Mouse (Mus musculus): ENCODE data around the gene Spire2. TPM values are rescaled to one million over a fixed set of nuclear protein-coding genes. Genes with fewer than 3 reads are reported as not detected.

The Spire2 gene
- polyA plus RNA-seq, 1 experiment: 1.1 TPM

DNA sequence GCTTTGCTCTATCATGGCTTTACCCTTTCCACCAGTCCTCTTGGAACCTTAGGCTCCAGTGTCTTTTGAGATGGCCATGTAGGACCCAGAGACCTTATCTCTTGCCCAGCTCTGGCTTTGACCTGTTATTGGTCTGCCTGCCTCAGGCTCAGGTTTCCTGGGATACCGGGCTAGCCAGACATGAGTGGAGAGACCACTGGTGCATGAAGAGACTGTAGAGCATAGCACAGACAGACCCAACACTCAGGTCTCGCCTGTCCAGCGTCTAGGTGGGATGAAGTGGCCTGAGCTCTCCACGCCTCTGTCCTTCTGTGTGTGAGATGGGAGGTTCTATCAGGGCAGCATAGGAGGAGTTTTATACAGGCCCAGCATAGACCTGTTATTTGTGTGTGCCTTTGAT lies 16.6 kb downstream of the Spire2 start:
- no peak for TF ChIP-seq POLR2A (IDR thresholded peaks at IDR 0.05; ENCODE audit: low read depth, low read length)
- TF ChIP-seq CTCF (IDR thresholded peaks at IDR 0.05; ENCODE audit: extremely low read depth, insufficient read depth, insufficient read length, insufficient replicate concordance): no peak
- WGBS: 96% methylated on average over 4 of the region's 4 CpGs
- Histone ChIP-seq H3K4me1 (ENCODE audit: control insufficient read depth, insufficient read depth, insufficient read length) (no peaks in the 10 kb centered on the region), H3K27me3 (ENCODE audit: control insufficient read depth, insufficient read depth, low read length) (peaks cover 6% of the 10 kb centered on the region; the same call in 1 of the 2 replicates), H3K27ac (ENCODE audit: insufficient read depth, low read length) (no peak overlapping the region), H3K4me3 (ENCODE audit: extremely low read depth, insufficient read depth, insufficient read length) (no peak overlapping the region), H3K36me3 (ENCODE audit: control insufficient read depth, insufficient read depth, low read length) (no peaks in the 10 kb centered on the region)
- DNase-seq (ENCODE audit: low read depth in 1 of 2, low spot score in 2 of 2): no peak

- Histone ChIP-seq H3K27ac (ENCODE audit: insufficient read depth, low read length) (no peak overlapping the region), H3K36me3 (ENCODE audit: control insufficient read depth, insufficient read depth, low read length) (no peaks in the 10 kb centered on the region), H3K27me3 (ENCODE audit: control insufficient read depth, insufficient read depth, low read length) (peaks cover 6% of the 10 kb centered on the region; the same call in 1 of the 2 replicates), H3K4me1 (ENCODE audit: control insufficient read depth, insufficient read depth, insufficient read length) (no peaks in the 10 kb centered on the region), H3K4me3 (ENCODE audit: extremely low read depth, insufficient read depth, insufficient read length) (no peak overlapping the region)
- WGBS: 87% methylated on average over 12 of the region's 12 CpGs
- TF ChIP-seq POLR2A (IDR thresholded peaks at IDR 0.05; ENCODE audit: low read depth, low read length) (no peak), CTCF (IDR thresholded peaks at IDR 0.05; ENCODE audit: extremely low read depth, insufficient read depth, insufficient read length, insufficient replicate concordance) (no peak)
- no peak for DNase-seq (ENCODE audit: low read depth in 1 of 2, low spot score in 2 of 2)
These were observed 19.6 kb downstream of the Spire2 start for GRCm38 (mm10) chr8:123352118-123352517.

- Histone ChIP-seq H3K27me3 (ENCODE audit: control insufficient read depth, insufficient read depth, low read length) (peaks cover 6% of the 10 kb centered on the region; the same call in 1 of the 2 replicates), H3K4me3 (ENCODE audit: extremely low read depth, insufficient read depth, insufficient read length) (no peak overlapping the region), H3K4me1 (ENCODE audit: control insufficient read depth, insufficient read depth, insufficient read length) (no peaks in the 10 kb centered on the region), H3K36me3 (ENCODE audit: control insufficient read depth, insufficient read depth, low read length) (no peaks in the 10 kb centered on the region), H3K27ac (ENCODE audit: insufficient read depth, low read length) (no peak overlapping the region)
- TF ChIP-seq CTCF (IDR thresholded peaks at IDR 0.05; ENCODE audit: extremely low read depth, insufficient read depth, insufficient read length, insufficient replicate concordance) (peak; percentile 25; the same call in 1 of the 2 replicates), POLR2A (IDR thresholded peaks at IDR 0.05; ENCODE audit: low read depth, low read length) (no peak)
- DNase-seq (ENCODE audit: low read depth in 1 of 2, low spot score in 2 of 2): no peak
- 42% methylated on average over 13 of the region's 13 CpGs for WGBS
These were observed 20.3 kb downstream of the Spire2 start for GRCm38 (mm10) chr8:123352786-123353185.

DNA sequence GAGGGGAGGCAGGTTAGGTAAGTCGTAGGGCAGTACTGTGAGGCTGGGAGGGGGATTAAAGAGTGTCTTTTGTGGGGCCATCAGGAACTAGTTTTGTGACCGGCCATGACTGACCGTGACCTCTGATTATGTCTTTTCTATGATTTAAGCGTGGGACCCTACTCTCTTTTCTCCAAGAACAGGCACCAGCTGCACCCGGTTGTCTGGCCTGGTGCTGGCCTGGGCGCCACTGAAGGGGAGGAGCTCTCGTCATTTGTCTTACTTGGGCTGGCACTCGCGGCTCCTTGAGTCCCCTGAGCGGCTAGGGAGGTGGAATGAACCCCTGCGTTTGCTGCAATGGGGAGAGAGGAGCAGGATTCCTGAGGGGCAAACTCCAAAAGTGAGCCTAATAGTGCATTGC lies 20.7 kb downstream of the Spire2 start:
- H3K27me3 ChIP-seq (ENCODE audit: control insufficient read depth, insufficient read depth, low read length): peaks cover 6% of the 10 kb centered on the region; the same call in 1 of the 2 replicates
- H3K36me3 ChIP-seq (ENCODE audit: control insufficient read depth, insufficient read depth, low read length): no peaks in the 10 kb centered on the region
- 63% methylated on average over 11 of the region's 11 CpGs for WGBS
- no peak overlapping the region for H3K27ac ChIP-seq (ENCODE audit: insufficient read depth, low read length)
- no peak for TF ChIP-seq CTCF (IDR thresholded peaks at IDR 0.05; ENCODE audit: extremely low read depth, insufficient read depth, insufficient read length, insufficient replicate concordance)
- TF ChIP-seq POLR2A (IDR thresholded peaks at IDR 0.05; ENCODE audit: low read depth, low read length): no peak
- no peak for DNase-seq (ENCODE audit: low read depth in 1 of 2, low spot score in 2 of 2)
- H3K4me1 ChIP-seq (ENCODE audit: control insufficient read depth, insufficient read depth, insufficient read length): no peaks in the 10 kb centered on the region
- no peak overlapping the region for H3K4me3 ChIP-seq (ENCODE audit: extremely low read depth, insufficient read depth, insufficient read length)

GRCm38 (mm10) chr8:123361082-123361739 lies 28.7 kb downstream of the Spire2 start:
- TF ChIP-seq CTCF (IDR thresholded peaks at IDR 0.05; ENCODE audit: extremely low read depth, insufficient read depth, insufficient read length, insufficient replicate concordance): peak; percentile 74; the same call in 1 of the 2 replicates
- TF ChIP-seq POLR2A (IDR thresholded peaks at IDR 0.05; ENCODE audit: low read depth, low read length): no peak
- no peaks in the 10 kb centered on the region for H3K4me1 ChIP-seq (ENCODE audit: control insufficient read depth, insufficient read depth, insufficient read length)
- no peak overlapping the region for H3K4me3 ChIP-seq (ENCODE audit: extremely low read depth, insufficient read depth, insufficient read length)
- H3K27ac ChIP-seq (ENCODE audit: insufficient read depth, low read length): no peak overlapping the region
- no peaks in the 10 kb centered on the region for H3K36me3 ChIP-seq (ENCODE audit: control insufficient read depth, insufficient read depth, low read length)
- peak; percentile 35 to 60 for DNase-seq (ENCODE audit: low read depth in 1 of 2, low spot score in 2 of 2)
- H3K27me3 ChIP-seq (ENCODE audit: control insufficient read depth, insufficient read depth, low read length): no peaks in the 10 kb centered on the region
- WGBS: 58% methylated on average over 12 of the region's 12 CpGs

DNA sequence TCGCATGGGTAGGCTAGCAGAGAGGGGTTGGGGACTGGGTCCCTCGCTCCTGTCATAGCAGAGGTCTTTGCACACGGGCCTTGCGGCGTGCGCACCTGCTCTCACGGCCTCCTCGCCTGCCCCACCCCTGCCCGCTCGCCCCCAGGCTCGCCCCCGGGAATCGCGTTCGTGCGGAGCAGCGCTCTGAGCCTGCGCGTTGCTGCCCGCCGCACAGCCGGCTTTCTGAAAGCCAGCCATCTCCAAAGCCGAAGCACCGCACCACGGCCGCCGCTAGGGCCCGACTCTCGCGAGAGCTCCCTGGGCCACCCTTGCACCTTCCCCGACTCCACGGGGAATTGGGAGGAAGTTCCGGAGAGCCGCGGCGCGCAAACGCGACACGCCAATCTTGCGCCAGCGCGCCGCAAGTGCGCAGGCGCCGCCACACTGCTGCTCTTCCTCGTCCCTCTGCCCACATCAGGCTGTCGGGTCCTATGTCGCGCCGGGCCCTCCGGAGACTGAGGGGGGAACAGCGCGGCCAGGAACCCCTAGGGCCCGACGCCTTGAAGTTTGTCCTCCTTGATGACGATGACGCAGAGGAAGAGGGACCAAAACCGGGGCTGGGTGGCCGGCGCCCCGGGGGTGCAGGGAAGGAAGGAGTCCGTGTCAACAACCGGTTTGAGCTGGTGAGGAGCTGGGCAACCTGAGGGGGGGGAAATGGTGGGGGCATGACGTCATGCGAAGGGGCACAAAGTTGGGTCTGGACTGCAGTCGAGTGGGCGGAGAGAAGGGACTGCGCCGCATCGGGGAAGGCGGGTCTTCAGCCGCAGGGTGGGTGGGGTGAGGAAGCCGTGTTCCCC lies 41.1 kb downstream of the Spire2 start, which contains the start of gene Tcf25:
TSS of gene Tcf25 (plus strand) at position 351 of the 836 bp plus-strand sequence.
- Histone ChIP-seq H3K36me3 (ENCODE audit: control insufficient read depth, insufficient read depth, low read length) (no peaks in the 10 kb centered on the region), H3K27ac (ENCODE audit: insufficient read depth, low read length) (peak within 1 kb of the TSS; percentile 94), H3K4me3 (ENCODE audit: extremely low read depth, insufficient read depth, insufficient read length) (peak within 1 kb of the TSS; percentile 81), H3K27me3 (ENCODE audit: control insufficient read depth, insufficient read depth, low read length) (no peaks in the 10 kb centered on the region), H3K4me1 (ENCODE audit: control insufficient read depth, insufficient read depth, insufficient read length) (0 out of 2 replicates have a peak, but pooled peaks cover 2% of the 10 kb centered on the region)
- DNase-seq (ENCODE audit: low read depth in 1 of 2, low spot score in 2 of 2): peak; percentile 93 to 95
- WGBS: under 1% methylated on average over 75 of the region's 75 CpGs
- TF ChIP-seq POLR2A (IDR thresholded peaks at IDR 0.05; ENCODE audit: low read depth, low read length): peak; percentile 59
- peak; percentile 53; the same call in 1 of the 2 replicates for TF ChIP-seq CTCF (IDR thresholded peaks at IDR 0.05; ENCODE audit: extremely low read depth, insufficient read depth, insufficient read length, insufficient replicate concordance)

All from spleen, adult 2 months (tissue).